Mouse (Mus musculus): ENCODE results near the gene Cep112. TPM values are rescaled to one million over a fixed set of nuclear protein-coding genes. Genes with fewer than 3 reads are reported as not detected.

Gene Cep112
- polyA plus RNA-seq, 1 experiment, result 2.5 TPM

DNA sequence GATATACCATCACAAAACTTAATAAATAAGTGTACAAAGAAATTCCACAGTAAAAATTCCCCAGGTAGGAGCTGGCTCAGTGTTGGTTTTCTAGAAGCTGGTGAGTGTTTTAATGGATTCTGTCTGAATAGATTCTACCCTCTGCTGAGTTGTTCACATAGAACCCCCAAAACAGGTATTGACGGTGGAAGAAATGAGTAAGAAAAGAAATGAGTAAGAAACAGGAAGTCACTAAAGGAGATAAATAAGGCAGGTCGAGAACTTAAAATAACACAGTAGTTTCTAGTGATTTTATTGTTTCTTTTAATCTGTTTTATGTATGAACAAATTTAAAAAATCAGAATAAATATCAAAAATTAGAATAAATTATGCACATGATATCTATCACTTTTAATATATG, 63.3 kb downstream of the Cep112 start:
- no peak overlapping the region for H3K27ac ChIP-seq (ENCODE audit: insufficient read depth, low read length)
- TF ChIP-seq POLR2A (IDR thresholded peaks at IDR 0.05; ENCODE audit: extremely low read depth, insufficient read depth, low read length), result no peak
- TF ChIP-seq CTCF (IDR thresholded peaks at IDR 0.05; ENCODE audit: extremely low read depth, insufficient read depth, low read length), result no peak
- H3K4me1 ChIP-seq (ENCODE audit: control insufficient read depth, insufficient read depth, low read length), result no peaks in the 10 kb centered on the region
- H3K4me3 ChIP-seq (ENCODE audit: insufficient read depth, low read length), result no peak overlapping the region

DNA sequence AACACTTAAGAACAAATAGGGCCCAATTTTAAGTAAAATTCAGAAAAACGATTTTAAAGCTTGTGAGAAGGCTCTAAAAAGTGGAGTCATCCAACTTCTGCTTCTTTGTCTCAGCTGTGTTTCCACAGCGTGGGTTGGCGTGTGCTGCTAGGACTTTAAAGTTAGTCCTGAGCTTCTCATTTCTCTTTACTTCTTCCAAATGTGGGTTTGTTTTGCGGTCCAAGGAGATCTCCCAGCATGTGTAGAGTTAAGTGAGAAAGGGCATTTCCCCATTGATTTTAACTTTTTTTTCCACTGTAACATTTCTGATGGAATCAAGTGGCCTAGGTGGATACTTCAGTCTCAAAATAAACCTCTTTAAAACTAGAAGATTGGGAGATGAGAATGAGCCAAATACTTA, 64.9 kb downstream of the Cep112 start:
- TF ChIP-seq POLR2A (IDR thresholded peaks at IDR 0.05; ENCODE audit: extremely low read depth, insufficient read depth, low read length) (no peak), CTCF (IDR thresholded peaks at IDR 0.05; ENCODE audit: extremely low read depth, insufficient read depth, low read length) (no peak)
- H3K4me3 ChIP-seq (ENCODE audit: insufficient read depth, low read length), result no peak overlapping the region
- no peak overlapping the region for H3K27ac ChIP-seq (ENCODE audit: insufficient read depth, low read length)

DNA sequence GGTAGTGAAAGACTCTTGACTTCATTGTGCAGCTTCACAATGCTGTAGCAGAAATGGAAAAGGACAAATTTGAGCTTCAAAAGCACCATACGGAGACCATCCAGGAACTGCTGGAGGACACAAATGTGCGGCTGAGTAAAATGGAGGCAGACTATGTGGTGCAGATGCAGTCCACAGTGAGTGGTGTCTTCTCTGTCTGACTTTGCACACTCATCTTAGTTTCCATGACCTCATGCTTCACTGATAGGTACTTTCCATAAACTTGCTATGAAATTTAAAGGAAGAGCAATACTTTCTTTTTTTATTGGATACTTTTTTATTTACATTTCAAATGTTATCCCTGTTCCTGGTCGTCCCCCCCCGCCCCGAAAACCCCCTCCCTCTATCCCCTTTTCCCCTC, 83.2 kb downstream of the Cep112 start:
- no peaks in the 10 kb centered on the region for H3K4me1 ChIP-seq (ENCODE audit: control insufficient read depth, insufficient read depth, low read length)
- H3K27ac ChIP-seq (ENCODE audit: insufficient read depth, low read length), result no peak overlapping the region
- H3K4me3 ChIP-seq (ENCODE audit: insufficient read depth, low read length), result no peak overlapping the region
- no peak for TF ChIP-seq CTCF (IDR thresholded peaks at IDR 0.05; ENCODE audit: extremely low read depth, insufficient read depth, low read length)
- TF ChIP-seq POLR2A (IDR thresholded peaks at IDR 0.05; ENCODE audit: extremely low read depth, insufficient read depth, low read length), result no peak

More for the DNA sequence above, 64.9 kb downstream of the Cep112 start:
- no peaks in the 10 kb centered on the region for H3K4me1 ChIP-seq (ENCODE audit: control insufficient read depth, insufficient read depth, low read length)

DNA sequence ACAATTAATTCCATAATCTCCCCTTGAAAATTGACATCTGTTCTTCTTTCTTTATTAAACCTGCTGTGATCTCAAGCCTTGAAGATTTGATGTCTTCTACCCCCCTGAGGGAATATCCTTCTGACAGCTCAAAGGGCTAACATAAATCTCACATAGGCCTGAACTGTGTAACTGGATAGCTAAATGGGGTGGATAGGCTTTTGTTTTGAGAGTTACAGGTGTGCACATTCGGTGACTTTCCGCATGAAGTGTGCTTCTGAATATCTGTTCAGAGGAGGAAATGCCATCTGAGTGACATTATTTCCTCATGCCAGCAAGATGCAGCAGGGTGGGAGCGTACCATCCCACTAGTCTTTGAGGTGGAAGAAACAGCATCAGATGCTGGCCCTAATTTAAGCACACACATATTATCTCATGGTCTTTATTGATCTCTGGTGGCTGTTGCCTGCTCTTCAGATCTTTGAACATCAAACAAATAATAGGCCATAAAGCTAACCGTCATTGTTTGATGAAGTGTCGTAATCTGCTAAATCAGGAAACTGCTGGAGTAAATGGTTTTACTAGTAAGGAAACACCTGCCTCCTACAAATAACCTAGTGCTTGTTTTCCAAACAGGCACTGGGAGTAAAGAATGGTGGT, 102.9 kb downstream of the Cep112 start:
- Histone ChIP-seq H3K4me1 (ENCODE audit: control insufficient read depth, insufficient read depth, low read length) (no peaks in the 10 kb centered on the region), H3K27ac (ENCODE audit: insufficient read depth, low read length) (no peak overlapping the region), H3K4me3 (ENCODE audit: insufficient read depth, low read length) (no peak overlapping the region)
- TF ChIP-seq CTCF (IDR thresholded peaks at IDR 0.05; ENCODE audit: extremely low read depth, insufficient read depth, low read length), result no peak
- no peak for TF ChIP-seq POLR2A (IDR thresholded peaks at IDR 0.05; ENCODE audit: extremely low read depth, insufficient read depth, low read length)

DNA sequence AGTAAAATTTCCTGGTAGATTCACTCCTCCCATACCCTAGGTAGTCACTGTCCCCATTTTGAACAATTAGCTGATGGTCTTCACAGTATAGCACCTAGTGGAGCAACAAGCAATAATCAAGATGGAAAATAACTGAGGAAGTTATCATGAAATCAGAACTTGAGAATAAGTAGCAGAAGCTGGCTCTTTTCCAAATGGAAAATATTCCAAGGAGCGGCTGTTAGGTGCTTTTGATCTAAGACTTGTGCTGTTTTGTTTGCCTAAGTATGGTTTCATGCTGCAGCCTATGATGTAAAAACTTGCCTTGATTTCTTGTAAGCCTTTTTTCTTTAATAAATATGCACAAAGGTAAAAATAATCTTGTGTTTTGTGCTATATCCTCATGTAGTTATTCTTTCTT, 107.9 kb downstream of the Cep112 start:
- no peak overlapping the region for H3K27ac ChIP-seq (ENCODE audit: insufficient read depth, low read length)
- H3K4me3 ChIP-seq (ENCODE audit: insufficient read depth, low read length), result no peak overlapping the region
- TF ChIP-seq POLR2A (IDR thresholded peaks at IDR 0.05; ENCODE audit: extremely low read depth, insufficient read depth, low read length), result no peak
- no peak for TF ChIP-seq CTCF (IDR thresholded peaks at IDR 0.05; ENCODE audit: extremely low read depth, insufficient read depth, low read length)
- no peaks in the 10 kb centered on the region for H3K4me1 ChIP-seq (ENCODE audit: control insufficient read depth, insufficient read depth, low read length)

DNA sequence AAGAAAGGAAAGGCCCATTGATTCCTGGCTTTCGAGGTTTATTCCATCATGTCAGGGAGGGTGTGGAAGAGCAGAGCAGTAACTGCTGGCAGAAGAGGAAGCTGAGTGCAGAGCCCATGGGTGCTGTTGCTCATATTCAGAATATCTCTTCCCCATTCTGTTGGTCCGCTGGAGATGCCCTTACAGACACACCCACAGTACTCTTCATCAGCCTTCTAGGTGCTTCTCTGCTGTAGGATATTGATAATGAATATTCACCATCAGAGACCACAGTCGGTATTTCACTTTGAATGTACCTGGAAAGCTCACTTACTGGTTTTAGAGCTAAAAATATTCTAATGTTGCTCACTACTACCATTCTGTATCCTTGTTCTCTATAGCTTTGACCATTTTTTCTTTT, 109.0 kb downstream of the Cep112 start:
- no peak overlapping the region for H3K4me3 ChIP-seq (ENCODE audit: insufficient read depth, low read length)
- no peak for TF ChIP-seq CTCF (IDR thresholded peaks at IDR 0.05; ENCODE audit: extremely low read depth, insufficient read depth, low read length)
- H3K27ac ChIP-seq (ENCODE audit: insufficient read depth, low read length), result no peak overlapping the region
- H3K4me1 ChIP-seq (ENCODE audit: control insufficient read depth, insufficient read depth, low read length), result no peaks in the 10 kb centered on the region

DNA sequence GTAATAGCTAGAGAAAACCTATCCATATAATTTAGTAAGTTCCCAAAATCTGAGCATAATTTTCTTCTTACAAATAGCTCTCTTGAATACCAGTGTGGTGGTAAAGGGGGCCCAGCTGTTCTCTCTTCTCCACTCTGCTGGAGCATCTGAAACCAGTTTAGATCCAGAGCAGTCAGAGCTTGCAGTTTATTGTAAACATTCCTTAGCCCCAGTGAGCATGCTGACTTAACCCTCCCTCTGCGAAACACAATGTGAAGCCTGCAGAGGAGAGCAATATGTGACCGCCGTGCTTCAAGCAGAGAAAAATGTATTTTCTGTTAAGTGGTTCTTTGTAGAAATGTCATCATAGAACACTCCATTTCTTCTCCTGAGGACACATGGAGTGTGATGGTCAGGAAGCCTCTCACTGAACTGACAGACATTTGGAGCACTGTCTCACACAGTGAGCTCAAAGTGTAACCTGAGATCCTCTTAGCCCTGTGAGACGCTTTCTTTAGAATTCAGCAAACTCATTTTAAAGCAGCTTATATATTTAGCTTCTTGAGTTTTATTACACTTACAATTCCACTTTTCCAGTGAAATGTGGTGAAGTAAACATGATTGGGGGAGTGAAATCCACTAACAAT, 128.1 kb downstream of the Cep112 start:
- TF ChIP-seq POLR2A (IDR thresholded peaks at IDR 0.05; ENCODE audit: extremely low read depth, insufficient read depth, low read length) (no peak), CTCF (IDR thresholded peaks at IDR 0.05; ENCODE audit: extremely low read depth, insufficient read depth, low read length) (no peak)
- Histone ChIP-seq H3K4me1 (ENCODE audit: control insufficient read depth, insufficient read depth, low read length) (no peaks in the 10 kb centered on the region), H3K4me3 (ENCODE audit: insufficient read depth, low read length) (no peak overlapping the region), H3K27ac (ENCODE audit: insufficient read depth, low read length) (no peak overlapping the region)

DNA sequence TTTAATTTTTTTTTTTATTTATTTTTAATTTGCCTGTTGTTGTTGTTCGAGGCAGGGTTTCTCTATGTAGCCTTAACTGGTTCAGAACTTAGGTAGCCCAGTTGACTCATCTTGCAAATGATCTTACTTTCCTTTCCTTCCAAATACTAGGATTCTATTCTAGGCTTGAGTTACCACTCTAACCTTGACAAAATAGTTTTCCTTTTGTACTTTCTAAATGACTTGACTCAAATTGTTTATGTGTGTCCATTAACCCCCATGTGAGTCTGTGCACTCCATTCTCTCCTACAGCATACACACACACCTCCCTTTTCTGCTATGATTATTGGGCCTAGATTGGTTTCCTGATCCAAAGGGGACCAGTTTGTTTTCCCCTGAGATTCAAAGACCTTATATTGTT, 128.9 kb downstream of the Cep112 start:
- Histone ChIP-seq H3K4me3 (ENCODE audit: insufficient read depth, low read length) (no peak overlapping the region), H3K4me1 (ENCODE audit: control insufficient read depth, insufficient read depth, low read length) (no peaks in the 10 kb centered on the region), H3K27ac (ENCODE audit: insufficient read depth, low read length) (no peak overlapping the region)
- TF ChIP-seq CTCF (IDR thresholded peaks at IDR 0.05; ENCODE audit: extremely low read depth, insufficient read depth, low read length) (no peak), POLR2A (IDR thresholded peaks at IDR 0.05; ENCODE audit: extremely low read depth, insufficient read depth, low read length) (no peak)

DNA sequence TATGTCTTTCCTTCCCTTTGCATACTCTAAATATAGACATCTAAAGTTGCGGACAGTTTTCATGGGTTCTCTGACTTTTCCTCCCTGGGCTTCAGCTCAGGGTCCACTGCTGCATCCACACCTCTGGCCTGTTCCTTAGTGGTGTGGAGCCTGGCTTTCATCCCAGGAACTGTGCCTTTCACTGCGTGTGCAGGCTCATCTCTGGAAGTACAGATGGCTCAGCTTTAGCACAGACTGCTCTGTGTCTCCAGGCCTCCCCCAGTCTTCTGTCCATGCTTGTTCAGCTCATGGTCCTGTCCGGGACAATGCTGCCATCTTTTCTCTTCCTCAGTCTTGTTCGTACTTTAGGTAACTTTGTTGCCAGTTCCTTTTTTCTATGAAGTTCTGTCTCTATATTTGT, 133.6 kb downstream of the Cep112 start:
- Histone ChIP-seq H3K4me3 (ENCODE audit: insufficient read depth, low read length) (no peak overlapping the region), H3K27ac (ENCODE audit: insufficient read depth, low read length) (no peak overlapping the region), H3K4me1 (ENCODE audit: control insufficient read depth, insufficient read depth, low read length) (no peaks in the 10 kb centered on the region)
- TF ChIP-seq POLR2A (IDR thresholded peaks at IDR 0.05; ENCODE audit: extremely low read depth, insufficient read depth, low read length), result no peak
- TF ChIP-seq CTCF (IDR thresholded peaks at IDR 0.05; ENCODE audit: extremely low read depth, insufficient read depth, low read length), result no peak

DNA sequence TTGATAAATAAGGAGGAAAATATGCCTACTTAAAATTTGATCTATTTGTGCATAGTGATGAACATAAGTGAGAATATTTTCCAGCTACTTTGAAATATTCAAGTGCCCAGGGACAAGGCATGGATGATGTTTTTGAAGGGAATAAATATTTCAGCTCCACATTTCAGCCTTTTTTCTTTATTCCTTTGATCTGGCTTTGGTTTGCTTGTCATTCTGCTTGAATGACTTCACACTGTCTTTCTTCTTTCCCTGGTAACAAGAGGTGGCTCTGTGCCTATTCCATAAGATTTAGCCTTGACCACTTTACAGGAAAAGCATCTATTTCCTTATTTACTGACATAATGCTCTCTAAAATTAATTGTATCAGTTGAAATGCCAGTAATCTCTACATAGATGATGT, 134.5 kb downstream of the Cep112 start:
- no peak overlapping the region for H3K4me3 ChIP-seq (ENCODE audit: insufficient read depth, low read length)
- H3K4me1 ChIP-seq (ENCODE audit: control insufficient read depth, insufficient read depth, low read length), result no peaks in the 10 kb centered on the region
- TF ChIP-seq CTCF (IDR thresholded peaks at IDR 0.05; ENCODE audit: extremely low read depth, insufficient read depth, low read length) (no peak), POLR2A (IDR thresholded peaks at IDR 0.05; ENCODE audit: extremely low read depth, insufficient read depth, low read length) (no peak)
- no peak overlapping the region for H3K27ac ChIP-seq (ENCODE audit: insufficient read depth, low read length)
